Mouse (Mus musculus) spleen, postnatal 14 days (tissue): ENCODE results near the gene Bmpr1a.
"Not testable (repeated sequence)": the region's sequence is repeated elsewhere in the genome, so short reads cannot be mapped to it uniquely, and the experiment has no call there.

Experiments used
- DNase-seq, 2 experiments: peaks; one replicate each; pipeline ENCODE4 v3.0.0; 2021 to 2022; ENCODE audit warnings: low spot score in 2 of 2

The Bmpr1a gene

GRCm38 (mm10) chr14:34449807-34450206 lies 53.3 kb downstream of the Bmpr1a start:
- no peak for DNase-seq

- no peak for DNase-seq
Measured at GRCm38 (mm10) chr14:34448398-34448797, 54.7 kb downstream of the Bmpr1a start.

GRCm38 (mm10) chr14:34447659-34448058 lies 55.5 kb downstream of the Bmpr1a start:
- no peak for DNase-seq

GRCm38 (mm10) chr14:34446624-34447023 lies 56.5 kb downstream of the Bmpr1a start:
- DNase-seq = no peak

GRCm38 (mm10) chr14:34445348-34445747 lies 57.8 kb downstream of the Bmpr1a start:
- no peak for DNase-seq

- DNase-seq = no peak
Measured at GRCm38 (mm10) chr14:34444924-34445323, 58.2 kb downstream of the Bmpr1a start.

- DNase-seq = no peak
Measured at GRCm38 (mm10) chr14:34444368-34444767, 58.8 kb downstream of the Bmpr1a start.

GRCm38 (mm10) chr14:34442531-34442930 lies 60.6 kb downstream of the Bmpr1a start:
- DNase-seq = no peak

- no peak for DNase-seq
Measured at GRCm38 (mm10) chr14:34440526-34441066, 62.5 kb downstream of the Bmpr1a start.

- no peak for DNase-seq
Measured at GRCm38 (mm10) chr14:34429069-34429468, 74.1 kb downstream of the Bmpr1a start.

- no peak for DNase-seq
Measured at GRCm38 (mm10) chr14:34428274-34428673, 74.9 kb downstream of the Bmpr1a start.

GRCm38 (mm10) chr14:34421078-34421477 lies 82.1 kb downstream of the Bmpr1a start:
- no peak for DNase-seq

GRCm38 (mm10) chr14:34417501-34417900 lies 85.6 kb downstream of the Bmpr1a start:
- no peak for DNase-seq

- not testable (repeated sequence) for DNase-seq
Measured at GRCm38 (mm10) chr14:34416946-34417345, 86.2 kb downstream of the Bmpr1a start.

- no peak for DNase-seq
Measured at GRCm38 (mm10) chr14:34412164-34412896, 90.8 kb downstream of the Bmpr1a start.

- DNase-seq = no peak
Measured at GRCm38 (mm10) chr14:34410716-34411115, 92.4 kb downstream of the Bmpr1a start.

- no peak for DNase-seq
Measured at GRCm38 (mm10) chr14:34403424-34403823, 99.7 kb downstream of the Bmpr1a start.

GRCm38 (mm10) chr14:34402871-34403270 lies 100.3 kb downstream of the Bmpr1a start:
- no peak for DNase-seq

GRCm38 (mm10) chr14:34401135-34401534 lies 102.0 kb downstream of the Bmpr1a start:
- DNase-seq = peak; percentile 33 to 51

- no peak for DNase-seq
Measured at GRCm38 (mm10) chr14:34400021-34400420, 103.1 kb downstream of the Bmpr1a start.

GRCm38 (mm10) chr14:34399301-34399700 lies 103.8 kb downstream of the Bmpr1a start:
- no peak for DNase-seq

GRCm38 (mm10) chr14:34398901-34399300 lies 104.2 kb downstream of the Bmpr1a start:
- DNase-seq = no peak

- DNase-seq = no peak
Measured at GRCm38 (mm10) chr14:34397871-34398270, 105.3 kb downstream of the Bmpr1a start.

GRCm38 (mm10) chr14:34393295-34393694 lies 109.8 kb downstream of the Bmpr1a start:
- DNase-seq = no peak
